Mouse (Mus musculus): ENCODE results near the gene Wdr38.
"Not testable (repeated sequence)": the region's sequence is repeated elsewhere in the genome, so short reads cannot be mapped to it uniquely, and the experiment has no call there.

Wdr38 gene

DNA sequence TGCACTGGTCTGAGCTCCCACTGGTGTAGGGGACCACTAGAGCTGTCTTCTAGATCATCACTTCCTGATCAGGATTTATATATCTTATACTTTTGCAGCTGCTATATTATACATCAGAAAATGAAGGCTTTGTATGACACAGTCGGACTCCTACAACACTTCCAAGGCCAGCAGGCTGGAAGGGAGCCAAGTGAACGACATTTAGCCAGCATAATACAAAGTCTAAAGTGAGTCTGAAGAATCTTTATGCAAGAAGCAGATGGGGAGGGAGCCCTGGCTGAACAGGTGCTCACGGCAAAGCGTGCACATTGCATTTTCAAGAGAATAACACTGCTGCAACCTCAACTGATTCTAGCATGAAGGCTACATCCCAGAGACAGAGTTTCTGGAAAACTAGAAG is 4.8 kb upstream of the Wdr38 start:
- no peak for DNase-seq (ENCODE audit: low read depth)

- no peak for DNase-seq (ENCODE audit: low read depth)
These were observed 2.1 kb downstream of the Wdr38 start for GRCm38 (mm10) chr2:38999381-38999780.

DNA sequence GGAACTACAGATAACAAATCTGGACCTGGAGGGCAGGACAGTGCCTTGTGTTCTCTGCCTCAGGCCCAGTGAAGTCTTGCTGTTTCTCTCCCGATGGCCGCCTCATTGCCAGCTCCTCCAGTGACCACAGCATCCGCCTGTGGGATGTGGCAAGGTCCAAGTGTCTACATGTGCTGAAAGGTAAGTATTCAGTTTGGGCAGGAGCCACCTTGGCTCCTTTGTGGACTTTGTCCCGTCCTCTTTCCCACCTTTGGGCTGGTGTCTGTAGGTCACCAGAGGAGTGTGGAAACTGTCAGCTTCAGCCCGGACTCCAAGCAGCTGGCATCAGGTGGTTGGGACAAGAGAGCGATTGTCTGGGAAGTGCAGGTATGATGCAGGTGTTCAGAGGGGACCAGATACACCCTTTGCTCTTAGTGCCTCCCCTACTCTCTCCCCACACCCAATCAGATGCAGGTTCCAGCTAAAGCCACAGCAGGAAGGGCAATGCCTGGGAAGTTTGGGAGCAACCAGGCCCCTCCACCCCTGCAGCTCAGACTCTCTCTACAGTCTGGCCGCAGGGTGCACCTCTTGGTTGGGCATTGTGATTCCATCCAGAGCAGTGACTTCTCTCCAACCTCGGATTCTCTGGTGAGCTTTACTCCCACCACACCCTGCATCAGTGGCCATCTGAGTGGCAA is 2.8 kb downstream of the Wdr38 start:
- DNase-seq (ENCODE audit: low read depth), result peak; percentile 37

- no peak for DNase-seq (ENCODE audit: low read depth)
These were observed 3.3 kb downstream of the Wdr38 start for GRCm38 (mm10) chr2:39000587-39000919.

- DNase-seq (ENCODE audit: low read depth), result no peak
These were observed 4.6 kb downstream of the Wdr38 start for GRCm38 (mm10) chr2:39001866-39002265.

- peak; percentile 36 for DNase-seq (ENCODE audit: low read depth)
These were observed 5.8 kb downstream of the Wdr38 start for GRCm38 (mm10) chr2:39003106-39003505.

DNA sequence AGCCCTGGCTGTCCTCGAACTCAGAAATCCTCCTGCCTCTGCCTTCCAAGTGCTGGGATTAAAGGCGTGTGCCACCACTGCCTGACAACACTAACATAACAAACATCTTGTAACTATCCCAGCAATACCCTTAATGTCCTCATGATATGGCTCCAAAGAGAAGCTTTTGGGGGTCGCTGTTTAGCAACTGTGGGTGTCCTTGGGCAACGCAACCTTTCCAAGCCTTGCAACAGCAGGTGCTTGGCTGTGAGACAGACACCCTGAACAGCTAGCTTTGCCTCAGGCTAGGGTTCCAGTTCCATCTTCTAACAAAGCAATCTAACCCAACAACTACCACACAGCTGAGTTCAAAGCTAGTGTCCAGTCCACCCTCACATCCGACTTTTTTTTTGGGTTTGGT is 6.2 kb downstream of the Wdr38 start:
- no peak for DNase-seq (ENCODE audit: low read depth)

DNA sequence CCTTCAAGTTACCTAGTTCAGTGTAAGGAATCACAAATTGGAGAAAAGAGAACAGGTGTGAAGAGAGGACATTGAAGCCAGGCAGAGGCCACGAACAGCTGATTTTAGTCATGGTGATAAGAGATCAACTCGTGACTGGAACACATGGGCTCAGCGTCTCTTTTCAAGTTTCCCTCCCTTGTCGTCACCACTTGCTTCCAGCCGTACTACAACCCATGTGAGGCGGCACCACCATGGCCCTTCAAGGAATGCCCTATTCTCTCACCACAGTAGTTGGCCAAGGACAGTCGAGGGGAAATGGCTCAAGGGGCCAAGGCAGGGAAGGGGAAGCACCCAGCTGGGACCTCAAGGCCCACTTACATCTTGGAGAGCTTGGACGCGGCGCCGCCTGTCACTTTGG is 7.1 kb downstream of the Wdr38 start:
- peak; percentile 56 for DNase-seq (ENCODE audit: low read depth)

GRCm38 (mm10) chr2:39004880-39005435 is 7.7 kb downstream of the Wdr38 start, which contains the start of gene Arpc5l:
Gene Arpc5l, plus strand, starts transcription at chr2:39005348.
- DNase-seq (ENCODE audit: low read depth), result peak; percentile 92

DNA sequence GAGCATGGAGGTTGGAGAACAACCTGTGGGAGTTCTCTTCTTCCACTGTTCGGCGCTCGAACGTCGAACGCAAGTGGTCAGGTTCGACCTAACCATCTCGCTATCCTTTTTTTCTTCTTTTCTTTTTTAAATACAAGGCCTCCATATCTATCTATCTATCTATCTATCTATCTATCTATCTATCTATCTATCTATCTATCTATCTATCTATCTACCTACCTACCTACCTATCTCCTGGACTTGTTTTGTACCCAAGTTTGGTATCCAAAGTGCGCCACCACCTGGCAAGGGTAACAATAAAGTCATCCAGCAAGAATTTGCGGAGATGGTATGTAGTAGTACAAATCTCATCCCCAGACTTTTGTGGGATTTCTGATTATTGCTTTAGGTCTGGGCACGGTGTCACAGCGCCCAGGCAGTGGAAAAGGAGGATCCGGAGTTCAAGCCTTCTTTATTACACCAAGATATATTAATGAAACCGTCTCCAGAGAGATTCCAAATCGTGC is 8.4 kb downstream of the Wdr38 start, which contains the start of gene Rpl35:
Rpl35 (minus strand) TSS at position 51 of the 506 bp plus-strand sequence.
- peak; percentile 79 for DNase-seq (ENCODE audit: low read depth)

GRCm38 (mm10) chr2:39006149-39006730 is 9.0 kb downstream of the Wdr38 start:
- no peak for DNase-seq (ENCODE audit: low read depth)

GRCm38 (mm10) chr2:39007865-39008264 is 10.6 kb downstream of the Wdr38 start:
- peak; percentile 92 for DNase-seq (ENCODE audit: low read depth)

DNA sequence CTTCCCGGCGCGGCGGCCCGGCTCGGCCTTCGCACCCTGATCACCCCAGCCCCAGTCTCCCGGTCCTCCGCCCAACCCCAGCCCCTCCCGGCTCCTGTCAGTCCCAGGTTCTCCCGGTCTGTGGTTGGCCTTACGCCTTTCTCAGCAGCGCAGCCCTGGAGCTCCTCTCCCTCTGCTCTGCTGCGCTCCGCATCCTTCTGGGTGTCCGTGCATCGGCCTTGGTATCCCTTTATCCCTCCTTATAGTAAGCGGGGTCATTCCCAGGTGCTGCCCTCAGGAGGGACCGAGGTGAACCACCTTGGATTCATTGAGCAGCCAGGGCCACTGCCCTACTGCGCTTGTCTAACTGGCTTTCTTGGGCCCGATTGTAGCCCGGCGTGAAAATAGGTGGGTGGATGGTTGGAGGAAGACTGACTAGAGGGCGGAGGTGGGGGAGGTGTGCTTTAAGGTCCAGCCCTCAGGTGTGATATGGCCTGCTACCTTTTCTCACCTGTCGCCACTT is 11.1 kb downstream of the Wdr38 start:
- DNase-seq (ENCODE audit: low read depth), result peak; percentile 37

DNA sequence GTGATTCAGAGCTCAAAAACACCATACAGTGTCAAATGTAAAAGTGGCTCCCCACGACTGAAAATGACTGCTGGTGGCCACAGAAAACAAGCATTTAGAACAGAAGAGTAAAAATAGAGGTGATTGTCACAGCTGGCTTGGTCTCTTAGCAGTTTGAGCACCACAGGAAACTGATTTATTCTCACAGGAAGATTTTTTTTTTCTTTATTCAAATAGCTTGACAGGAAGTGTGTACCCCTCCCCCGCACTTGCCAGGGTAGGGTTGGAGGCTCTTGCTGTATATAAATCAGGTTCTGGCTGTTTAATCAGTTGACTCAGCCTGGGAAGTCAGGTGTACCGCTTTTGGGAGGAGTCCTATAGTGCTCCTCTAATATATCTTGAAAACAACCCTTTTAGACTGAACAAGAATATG is 11.7 kb downstream of the Wdr38 start:
- peak; percentile 77 for DNase-seq (ENCODE audit: low read depth)

DNA sequence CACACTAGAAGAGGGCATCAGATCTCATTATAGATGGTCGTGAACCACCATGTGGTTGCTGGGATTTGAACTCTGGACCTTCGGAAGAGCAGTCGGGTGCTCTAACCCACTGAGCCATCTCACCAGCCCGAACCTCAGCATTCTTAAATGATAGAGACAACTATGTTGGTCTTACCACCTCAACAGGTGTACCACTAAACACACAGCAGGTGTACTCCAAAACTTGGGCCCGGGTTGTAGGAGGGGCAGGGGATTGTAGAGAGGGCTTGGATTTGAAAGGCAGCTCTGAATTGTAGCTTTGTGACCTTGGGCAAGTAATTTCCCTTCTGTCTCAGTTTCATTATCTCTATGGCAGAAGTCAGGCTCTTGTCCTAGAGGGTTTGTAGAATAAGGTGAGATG is 12.9 kb downstream of the Wdr38 start:
- not testable (repeated sequence) for DNase-seq (ENCODE audit: low read depth)

DNA sequence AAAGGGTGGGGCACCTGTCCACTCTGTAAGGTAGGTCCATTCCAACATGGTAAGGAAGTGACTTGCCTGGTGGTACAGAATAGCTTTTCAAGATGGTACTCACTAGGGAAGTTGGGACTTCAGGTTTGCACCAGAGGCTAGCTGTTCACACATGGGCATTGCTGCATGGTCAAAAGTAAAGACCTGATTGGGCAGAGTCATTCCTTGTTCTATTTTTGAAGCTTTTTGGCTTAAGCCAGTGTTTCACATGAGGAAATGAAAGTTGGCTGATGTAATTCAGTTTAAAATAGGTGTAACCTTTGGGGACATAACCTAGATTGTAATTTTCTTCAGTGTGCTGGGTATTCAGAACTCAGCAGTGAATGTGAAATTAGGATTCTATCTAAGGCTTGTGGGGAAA is 14.0 kb downstream of the Wdr38 start:
- peak; percentile 63 for DNase-seq (ENCODE audit: low read depth)

DNA sequence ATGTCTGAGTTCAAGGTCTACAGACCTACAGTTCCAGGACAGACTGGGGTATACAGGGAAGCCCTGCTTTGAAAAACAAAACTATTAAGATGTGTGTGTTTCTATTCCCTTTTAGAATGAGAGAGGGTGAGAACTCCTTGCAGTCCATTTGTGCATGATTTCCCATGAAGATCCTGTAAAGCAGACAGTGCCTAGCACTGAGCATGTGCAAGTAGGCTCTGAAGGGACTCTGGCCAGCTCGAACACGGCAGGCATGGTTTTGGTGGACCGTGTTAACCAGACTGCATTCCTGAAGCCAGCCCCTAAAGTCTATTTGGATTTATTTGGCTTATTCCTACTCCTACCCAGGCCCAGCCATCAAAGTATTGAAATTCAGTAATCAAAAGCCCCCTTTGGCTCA is 14.7 kb downstream of the Wdr38 start:
- no peak for DNase-seq (ENCODE audit: low read depth)

GRCm38 (mm10) chr2:39012768-39013279 is 15.5 kb downstream of the Wdr38 start:
- DNase-seq (ENCODE audit: low read depth), result no peak

GRCm38 (mm10) chr2:39016581-39016980 is 19.3 kb downstream of the Wdr38 start:
- DNase-seq (ENCODE audit: low read depth), result no peak

DNA sequence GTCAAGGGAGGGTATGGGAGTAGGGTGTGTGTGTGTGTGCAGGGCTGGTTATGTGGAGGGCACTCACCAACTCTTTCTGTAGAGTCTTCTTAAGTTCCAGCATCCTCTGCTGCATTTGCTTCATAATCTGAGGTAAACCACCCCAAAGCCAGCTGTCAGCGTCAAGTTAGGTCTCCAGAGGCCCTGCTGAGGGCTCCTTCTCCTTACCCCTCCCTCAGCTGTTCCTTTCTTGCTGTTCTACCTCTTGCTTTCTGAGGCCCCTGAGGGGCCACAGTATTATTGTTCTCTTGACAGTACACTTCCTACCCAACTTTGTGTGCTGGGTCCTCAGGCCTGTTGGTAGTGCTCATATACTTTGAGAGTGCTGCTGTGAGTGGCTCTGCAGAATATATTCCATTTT is 22.7 kb downstream of the Wdr38 start:
- DNase-seq (ENCODE audit: low read depth), result no peak

- no peak for DNase-seq (ENCODE audit: low read depth)
These were observed 34.3 kb downstream of the Wdr38 start for GRCm38 (mm10) chr2:39031611-39032010.

GRCm38 (mm10) chr2:39040215-39040614 is 42.9 kb downstream of the Wdr38 start:
- no peak for DNase-seq (ENCODE audit: low read depth)

DNA sequence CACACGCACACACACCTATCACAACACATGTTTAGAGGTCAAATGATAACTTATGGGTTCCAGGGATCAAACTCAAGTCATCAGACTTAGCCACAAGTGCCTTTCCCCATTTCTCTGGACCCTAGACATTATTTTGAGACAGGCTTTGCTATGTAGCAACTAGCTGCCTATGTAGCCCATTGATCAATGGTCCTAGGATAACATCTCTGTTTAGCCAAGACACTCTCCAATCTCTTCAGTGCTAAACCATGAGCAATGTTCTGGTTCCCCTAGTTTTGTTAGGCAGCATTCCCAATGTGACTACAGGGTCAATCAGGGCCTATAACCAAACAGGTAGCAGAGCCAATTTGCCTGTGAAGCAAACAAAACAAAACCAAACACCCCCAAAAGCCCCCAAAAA is 51.2 kb downstream of the Wdr38 start:
- DNase-seq (ENCODE audit: low read depth), result no peak

Data from 416B (cell line).